Mouse (Mus musculus) small intestine, adult 2 months (tissue): ENCODE results near the gene Lipc. TPM values are rescaled to one million over a fixed set of nuclear protein-coding genes. Genes with fewer than 3 reads are reported as not detected.

ENCODE experiments used
- H3K27ac ChIP-seq: fragments of 200-500 bp; 2 replicates; pipeline ENCODE4 v1.5.1; 2012; ENCODE audit warnings: low read depth, low read length, control low read depth, inconsistent platforms; ENCODE audit not compliant: insufficient read depth
- H3K27me3 ChIP-seq: fragments of 200-500 bp; 2 replicates; pipeline ENCODE4 v1.6.1; 2012; ENCODE audit warnings: mild to moderate bottlenecking, moderate library complexity, low read length, inconsistent platforms; ENCODE audit not compliant: control insufficient read depth, insufficient read depth
- H3K36me3 ChIP-seq: fragments of 200-500 bp; 2 replicates; pipeline ENCODE4 v1.6.1; 2012; ENCODE audit warnings: mild to moderate bottlenecking, low read length, control low read depth, inconsistent platforms; ENCODE audit not compliant: control insufficient read depth, insufficient read depth
- H3K4me1 ChIP-seq: fragments of 200-500 bp; 2 replicates; pipeline ENCODE4 v1.6.1; 2012; ENCODE audit warnings: low read length, inconsistent platforms, mixed read lengths; ENCODE audit not compliant: control insufficient read depth, insufficient read depth, insufficient read length
- H3K4me3 ChIP-seq: fragments of 200-500 bp; 2 replicates; pipeline ENCODE4 v1.5.1; 2012; ENCODE audit warnings: low read depth, mild to moderate bottlenecking, control low read depth, inconsistent platforms, low read length, moderate library complexity
- CTCF ChIP-seq: fragments of 200-500 bp; IDR thresholded peaks from 2 replicates; pipeline ENCODE4 v1.5.1; 2012; ENCODE audit warnings: low read depth, mild to moderate bottlenecking, control low read depth, inconsistent platforms, low read length, moderate library complexity, mixed read lengths; ENCODE audit not compliant: insufficient replicate concordance, insufficient read length; ENCODE audit errors: extremely low read depth
- POLR2A ChIP-seq: fragments of 200-500 bp; IDR thresholded peaks from 2 replicates; pipeline ENCODE4 v1.6.1; 2012; ENCODE audit warnings: low read depth, mild to moderate bottlenecking, control low read depth, inconsistent platforms, low read length, moderate library complexity
- WGBS: fragments of 180-500 bp; shearing (Covaris S2); methylation state at CpG from one replicate; pipeline ENCODE4 v1.1.7; 2018; 5-methylcytosine and 5-hydroxymethylcytosine counted together
- polyA plus RNA-seq: library from polyadenylated mRNA; depleted of rRNA; stranded (reverse); fragments of >200 nt; gene quantifications from 2 replicates; pipeline ENCODE4 v1.2.3, GENCODE M21; 2012

Lipc gene
- polyA plus RNA-seq, 1 experiment = 0.56 TPM

- Histone ChIP-seq H3K4me1 (peaks cover 47% of the 10 kb centered on the region), H3K27ac (peak overlapping the region; percentile 99), H3K36me3 (no peaks in the 10 kb centered on the region), H3K4me3 (no peak overlapping the region), H3K27me3 (no peaks in the 10 kb centered on the region)
- TF ChIP-seq CTCF (no peak), POLR2A (no peak)
- 12% methylated on average over 4 of the region's 4 CpGs for WGBS
These were observed 117.3 kb downstream of the Lipc start for GRCm38 (mm10) chr9:70834730-70835154.

GRCm38 (mm10) chr9:70834217-70834616 is 117.8 kb downstream of the Lipc start:
- TF ChIP-seq POLR2A = no peak
- TF ChIP-seq CTCF = no peak
- Histone ChIP-seq H3K27me3 (no peaks in the 10 kb centered on the region), H3K27ac (peak overlapping the region; percentile 99), H3K36me3 (no peaks in the 10 kb centered on the region), H3K4me1 (peaks cover 52% of the 10 kb centered on the region), H3K4me3 (no peak overlapping the region)
- WGBS = 59% methylated on average over 3 of the region's 3 CpGs

DNA sequence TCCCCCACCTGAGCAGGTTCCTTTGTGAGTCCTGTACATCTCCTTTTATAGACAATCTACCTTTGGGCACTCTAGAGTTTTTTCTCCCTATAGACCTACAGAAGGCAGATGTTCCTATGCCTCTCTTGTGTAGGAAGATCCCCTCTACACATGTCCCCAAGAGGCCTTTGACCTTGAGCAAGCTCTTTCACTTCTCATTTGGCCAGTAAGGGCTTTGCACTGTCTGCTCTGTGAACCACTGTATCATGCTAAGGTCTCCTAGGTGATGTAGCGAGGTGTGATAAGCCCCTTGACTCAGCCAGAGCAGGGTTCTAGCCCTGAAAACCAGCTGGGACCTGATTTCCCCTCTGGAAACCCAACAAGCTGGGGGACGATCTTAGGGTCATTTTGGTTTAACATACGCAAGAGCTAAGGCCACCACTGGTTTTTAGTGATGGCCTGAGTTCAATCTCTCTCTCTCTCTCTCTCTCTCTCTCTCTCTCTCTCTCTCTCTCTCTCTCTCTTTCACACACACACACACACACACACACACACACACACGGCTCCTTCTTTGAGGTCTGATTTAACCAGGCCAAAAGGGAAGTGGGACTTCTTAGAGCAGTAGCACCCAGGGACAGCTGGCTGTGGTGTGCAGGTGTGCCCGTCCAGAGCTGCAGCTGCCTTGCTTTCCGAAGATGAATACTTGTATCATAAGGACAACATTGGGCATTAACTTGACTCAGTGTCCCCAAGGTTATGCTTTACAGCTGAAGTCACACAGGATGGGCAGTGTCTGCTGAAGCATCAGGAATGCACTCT is 118.7 kb downstream of the Lipc start:
- TF ChIP-seq POLR2A (no peak), CTCF (no peak)
- H3K4me1 ChIP-seq = peaks cover 50% of the 10 kb centered on the region
- no peak overlapping the region for H3K4me3 ChIP-seq
- WGBS = 58% methylated on average over 6 of the region's 6 CpGs
- no peaks in the 10 kb centered on the region for H3K36me3 ChIP-seq
- H3K27me3 ChIP-seq = no peaks in the 10 kb centered on the region
- peak overlapping the region; percentile 99 for H3K27ac ChIP-seq

DNA sequence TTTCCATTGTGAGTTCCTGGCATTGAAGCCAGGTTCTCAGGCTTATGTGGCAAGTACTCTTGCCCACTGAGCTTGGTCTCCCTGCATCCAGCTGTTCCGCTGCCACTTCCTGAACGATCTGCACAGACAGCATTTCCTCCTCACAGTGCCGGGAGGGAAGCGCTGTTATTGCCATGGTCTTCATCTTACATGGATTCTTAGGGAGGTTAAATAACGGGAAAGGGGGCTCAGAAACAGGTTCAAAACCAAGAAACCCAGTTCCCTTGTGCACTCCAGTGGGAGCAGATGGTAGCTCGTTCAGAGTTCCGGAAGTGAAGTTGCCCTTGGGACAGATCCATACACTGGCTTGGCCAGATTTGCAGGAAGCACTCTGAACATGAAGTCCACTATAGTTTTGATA is 119.8 kb downstream of the Lipc start:
- no peaks in the 10 kb centered on the region for H3K27me3 ChIP-seq
- TF ChIP-seq POLR2A = no peak
- no peak for TF ChIP-seq CTCF
- peak overlapping the region; percentile 48 for H3K27ac ChIP-seq
- 46% methylated on average over 7 of the region's 7 CpGs for WGBS
- H3K4me3 ChIP-seq = no peak overlapping the region
- H3K4me1 ChIP-seq = peaks cover 43% of the 10 kb centered on the region
- H3K36me3 ChIP-seq = no peaks in the 10 kb centered on the region

DNA sequence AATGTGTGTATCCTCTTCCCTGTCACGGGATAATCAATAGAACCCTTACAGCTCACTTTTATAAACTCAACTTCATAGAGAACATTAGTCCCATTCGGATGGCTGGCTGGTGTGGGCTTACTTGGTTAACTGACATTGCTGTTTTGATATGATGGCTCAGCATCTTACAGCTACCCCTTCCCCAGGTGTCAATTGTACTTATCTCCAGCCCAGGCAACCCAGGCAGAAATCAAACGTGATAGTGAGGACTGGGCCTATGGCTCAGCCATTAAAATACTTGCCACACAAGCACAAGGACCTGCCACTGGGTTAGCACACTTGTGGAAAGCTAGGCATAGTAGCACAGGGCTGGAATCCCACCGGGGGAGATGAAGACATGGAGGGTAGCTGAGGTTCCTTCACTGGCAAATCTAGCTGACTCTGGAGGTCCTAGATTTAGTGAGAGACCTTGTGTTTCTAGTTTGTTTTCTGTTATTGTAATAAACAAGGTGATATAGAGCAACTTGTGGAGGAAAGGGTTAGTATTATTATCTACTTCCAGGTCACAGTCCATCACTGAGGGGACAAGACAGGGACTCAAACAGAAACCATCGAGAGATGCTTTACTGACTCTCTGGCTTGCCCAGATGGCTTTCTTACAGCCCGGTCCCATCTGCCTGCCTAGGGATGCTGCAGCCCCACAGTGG is 121.0 kb downstream of the Lipc start:
- H3K4me1 ChIP-seq = peaks cover 43% of the 10 kb centered on the region
- peak overlapping the region; percentile 85 for H3K27ac ChIP-seq
- no peak overlapping the region for H3K4me3 ChIP-seq
- WGBS = 58% methylated on average over 6 of the region's 6 CpGs
- TF ChIP-seq CTCF = no peak
- TF ChIP-seq POLR2A = no peak
- H3K36me3 ChIP-seq = no peaks in the 10 kb centered on the region
- no peaks in the 10 kb centered on the region for H3K27me3 ChIP-seq

DNA sequence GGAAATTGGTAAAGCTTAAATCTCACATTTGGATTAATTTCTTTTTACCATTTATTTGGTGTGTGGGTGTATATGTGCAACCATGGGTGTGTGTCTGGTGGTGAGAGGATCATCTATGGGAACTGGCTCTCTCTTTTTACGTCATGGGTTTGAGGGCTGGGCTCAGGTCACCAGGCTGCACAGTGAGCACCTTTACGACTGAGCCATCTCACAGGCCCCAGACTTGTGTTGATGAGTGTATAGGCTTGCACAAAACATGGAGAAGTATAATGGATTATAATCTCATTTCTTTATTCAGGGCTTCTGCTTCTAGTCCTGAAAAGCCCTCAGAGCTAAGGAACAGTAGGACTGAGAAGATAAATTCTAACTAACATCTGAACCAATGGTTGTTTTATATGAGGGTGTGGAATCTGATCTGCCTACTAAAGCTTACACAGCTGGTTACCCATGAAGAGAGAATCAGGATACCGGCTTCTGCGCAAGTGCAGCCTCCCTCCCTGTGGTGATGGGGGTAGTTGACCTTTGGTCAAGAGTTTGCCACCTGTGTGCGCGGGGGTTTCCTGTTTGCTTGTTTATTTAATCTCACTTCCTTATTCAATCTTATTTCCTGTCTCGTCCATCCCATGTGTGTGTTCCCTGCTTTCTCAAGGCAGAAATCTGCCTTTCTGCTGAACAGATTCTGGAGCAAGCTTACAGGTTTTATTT is 122.1 kb downstream of the Lipc start:
- WGBS = 14% methylated on average over 7 of the region's 7 CpGs
- TF ChIP-seq CTCF (no peak), POLR2A (no peak)
- Histone ChIP-seq H3K4me1 (peaks cover 38% of the 10 kb centered on the region), H3K36me3 (no peaks in the 10 kb centered on the region), H3K27me3 (no peaks in the 10 kb centered on the region), H3K4me3 (no peak overlapping the region), H3K27ac (peak overlapping the region; percentile 89)

DNA sequence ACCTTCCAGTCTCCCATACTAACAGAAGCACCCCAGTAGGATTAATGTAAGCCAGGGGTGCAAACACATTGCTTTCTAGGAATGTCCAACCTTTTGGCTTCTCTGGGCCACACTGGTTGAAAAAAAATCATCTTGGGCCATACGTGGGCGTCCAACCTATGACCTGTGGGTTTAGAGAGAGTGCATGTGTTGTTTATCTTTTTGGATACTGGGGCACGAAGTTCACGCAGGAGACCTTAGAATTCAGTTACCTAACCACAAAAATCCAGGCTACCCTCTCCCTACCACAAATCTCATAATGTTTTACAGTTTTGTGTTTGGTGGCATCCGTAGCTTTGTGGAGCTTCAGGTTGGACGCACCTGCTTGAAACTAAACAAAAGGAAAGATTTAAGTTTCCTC is 124.1 kb downstream of the Lipc start:
- 86% methylated on average over 6 of the region's 6 CpGs for WGBS
- Histone ChIP-seq H3K36me3 (no peaks in the 10 kb centered on the region), H3K4me3 (no peak overlapping the region), H3K27ac (no peak overlapping the region), H3K27me3 (no peaks in the 10 kb centered on the region), H3K4me1 (peaks cover 33% of the 10 kb centered on the region)
- no peak for TF ChIP-seq CTCF
- no peak for TF ChIP-seq POLR2A
